Mouse (Mus musculus) layer of hippocampus, adult 8-10 months (tissue): ENCODE results near the gene Panx3. TPM values are rescaled to one million over a fixed set of nuclear protein-coding genes. Genes with fewer than 3 reads are reported as not detected.

Experiments
- DNase-seq, 2 experiments: peaks; one replicate each; pipeline ENCODE4 v3.0.0; 2022; ENCODE audit warnings: low spot score in 2 of 2
- total RNA-seq, 4 experiments: library from RNA; stranded (reverse); gene quantifications; 2 replicates each; pipeline ENCODE4 v1.2.4; 2022

The Panx3 gene
- total RNA-seq, 4 experiments from 2014 or later, result not detected

- DNase-seq, result no peak
These were observed 34.8 kb downstream of the Panx3 start for GRCm38 (mm10) chr9:37634269-37634668.

DNA sequence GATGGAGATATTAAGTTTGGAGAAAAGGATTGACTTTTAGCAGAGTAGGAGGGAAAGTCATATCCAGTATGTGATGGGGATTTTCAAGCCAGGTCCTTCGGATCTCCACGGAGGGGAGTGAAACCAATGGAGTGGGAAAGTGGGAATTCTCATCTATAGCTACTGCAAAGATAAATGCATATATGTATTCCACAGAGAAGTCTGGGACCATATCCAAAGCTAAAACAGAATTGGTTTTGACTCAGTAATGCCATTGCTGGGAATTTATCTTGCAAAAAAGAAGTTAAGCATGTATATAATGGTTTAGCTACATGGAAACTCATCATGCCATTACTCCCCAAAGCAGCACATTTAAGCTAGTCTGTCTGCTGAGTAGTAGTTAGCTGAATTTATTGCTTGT lies 36.7 kb downstream of the Panx3 start:
- DNase-seq, result no peak

- DNase-seq, result no peak
These were observed 39.1 kb downstream of the Panx3 start for GRCm38 (mm10) chr9:37629941-37630340.

DNA sequence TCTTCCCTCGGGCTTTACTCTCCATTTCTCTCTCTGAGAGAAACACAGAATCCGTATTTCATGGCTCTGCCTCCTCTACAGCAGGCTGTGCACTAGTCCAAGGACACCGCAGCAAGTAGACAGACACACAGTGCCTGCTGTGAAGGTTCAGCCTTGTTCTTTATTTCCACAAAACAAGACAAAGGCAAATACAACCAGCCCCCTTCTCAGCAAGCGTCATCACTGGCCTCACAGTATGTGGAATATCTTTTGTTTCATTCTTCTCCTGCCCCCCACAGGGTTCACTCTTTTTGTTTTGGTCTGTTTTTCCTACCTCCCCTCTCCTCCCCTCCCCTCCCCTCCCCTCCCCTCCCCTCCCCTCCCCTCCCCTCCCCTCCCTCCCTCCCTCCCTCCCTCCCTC lies 40.5 kb downstream of the Panx3 start:
- no peak for DNase-seq

- no peak for DNase-seq
These were observed 41.8 kb downstream of the Panx3 start for GRCm38 (mm10) chr9:37627263-37627662.

DNA sequence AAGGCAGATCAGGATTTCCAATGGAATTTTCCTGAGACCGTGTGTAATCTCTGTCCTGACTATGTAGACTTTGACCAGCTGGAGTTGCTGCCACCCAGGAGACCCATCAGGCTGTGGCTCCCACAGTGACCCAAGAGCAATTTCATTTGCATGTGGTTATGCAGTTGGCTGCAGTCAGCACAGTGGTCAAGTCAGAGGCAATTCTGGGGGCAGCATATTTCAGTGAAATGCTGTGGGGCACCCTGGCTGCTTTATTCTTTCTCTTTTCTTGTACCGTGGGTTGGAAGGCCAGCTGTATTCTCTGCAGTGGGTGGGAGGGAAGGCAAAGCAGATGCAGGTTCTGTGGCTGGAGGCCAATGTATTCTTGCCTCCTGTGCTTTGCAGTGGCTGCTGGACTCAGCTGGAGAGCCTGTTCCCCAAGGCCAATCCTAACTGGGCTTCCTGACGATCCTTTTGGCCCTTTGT lies 42.9 kb downstream of the Panx3 start:
- peak; percentile 29 to 43 for DNase-seq

- DNase-seq, result peak; percentile 82 to 83
These were observed 43.4 kb downstream of the Panx3 start for GRCm38 (mm10) chr9:37625641-37626040.

GRCm38 (mm10) chr9:37625129-37625528 lies 43.9 kb downstream of the Panx3 start:
- DNase-seq, result no peak

- DNase-seq, result no peak
These were observed 44.5 kb downstream of the Panx3 start for GRCm38 (mm10) chr9:37624502-37624901.

GRCm38 (mm10) chr9:37623981-37624380 lies 45.1 kb downstream of the Panx3 start:
- DNase-seq, result no peak

GRCm38 (mm10) chr9:37621290-37621689 lies 47.7 kb downstream of the Panx3 start:
- DNase-seq, result peak in 1 of 2 experiments; percentile 59

GRCm38 (mm10) chr9:37616770-37617169 lies 52.3 kb downstream of the Panx3 start:
- peak in 1 of 2 experiments; percentile 38 for DNase-seq

DNA sequence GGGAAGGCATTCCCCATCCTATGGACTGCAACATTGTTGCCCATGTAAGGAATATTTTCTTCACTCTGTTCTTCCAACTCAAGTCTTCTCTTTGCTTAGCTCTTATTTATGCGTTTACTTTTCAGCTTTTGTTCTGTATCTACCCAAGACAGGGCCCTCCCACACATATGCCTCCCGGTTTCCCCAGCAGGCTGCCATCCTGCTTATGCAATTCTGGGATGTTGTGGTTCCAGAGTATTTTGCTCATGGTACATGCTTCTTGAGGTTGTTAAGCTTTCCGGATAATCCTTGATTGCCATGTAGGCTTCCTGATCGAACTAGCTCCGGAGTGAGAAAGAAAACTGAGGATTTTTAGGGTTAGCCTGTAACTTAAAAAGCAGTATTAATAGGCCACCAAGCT lies 53.8 kb downstream of the Panx3 start:
- DNase-seq, result peak in 1 of 2 experiments; percentile 32

- no peak for DNase-seq
These were observed 54.7 kb downstream of the Panx3 start for GRCm38 (mm10) chr9:37614316-37614715.

GRCm38 (mm10) chr9:37613911-37614280 lies 55.1 kb downstream of the Panx3 start:
- no peak for DNase-seq

- DNase-seq, result peak; percentile 75 to 83
These were observed 55.7 kb downstream of the Panx3 start, which contains the start of gene Spa17 for GRCm38 (mm10) chr9:37613182-37613910. Spa17 (minus strand) TSS chr9:37613722.

Other genes starting within 250 kb of the Panx3 start
- gene Robo3, start 236.0 kb downstream of the Panx3 start, total RNA-seq, result 10 to 100 TPM; 10.3 to 16.0 (median 13.1) TPM
- gene Msantd2, start 179.9 kb downstream of the Panx3 start, total RNA-seq, result 10 to 100 TPM; 20.2 to 25.7 (median 23.6) TPM
- gene Esam, start 141.2 kb downstream of the Panx3 start, total RNA-seq, result 10 to 100 TPM; 14.7 to 24.6 (median 18.6) TPM
- 1 to 10 TPM; 3.5 to 5.7 (median 4.2) TPM for gene Vsig2, start 130.0 kb downstream of the Panx3 start, total RNA-seq
- gene Nrgn, start 116.3 kb downstream of the Panx3 start, total RNA-seq, result 1,000 to 10,000 TPM; 1,107 to 1,307 (median 1,240) TPM
- 10 to 100 TPM; 10.0 to 15.7 (median 13.4) TPM for gene Siae, start 113.5 kb downstream of the Panx3 start, total RNA-seq
- gene Spa17, start 55.5 kb downstream of the Panx3 start, total RNA-seq, result 1 to 10 TPM; 1.5 to 4.0 (median 2.1) TPM
- 10 to 100 TPM; 43.5 to 49.1 (median 47.5) TPM for gene Tbrg1, start 11.9 kb downstream of the Panx3 start, total RNA-seq
- not detected for gene Olfr160, start 47.0 kb upstream of the Panx3 start, total RNA-seq
- gene Olfr874, start 75.9 kb upstream of the Panx3 start, total RNA-seq, result not detected
- not detected for gene Olfr875, start 102.6 kb upstream of the Panx3 start, total RNA-seq
- gene Olfr876, start 133.8 kb upstream of the Panx3 start, total RNA-seq, result not detected
- not detected for gene Olfr877, start 185.0 kb upstream of the Panx3 start, total RNA-seq
- not detected for gene Olfr145, start 227.5 kb upstream of the Panx3 start, total RNA-seq
- under 1 TPM in 1 of 4 experiments, not detected in 3; 0.45 TPM for gene Olfr878, start 248.6 kb upstream of the Panx3 start, total RNA-seq